ENCODE assay signal across 26 mouse cellular contexts in the genomic region with DNA sequence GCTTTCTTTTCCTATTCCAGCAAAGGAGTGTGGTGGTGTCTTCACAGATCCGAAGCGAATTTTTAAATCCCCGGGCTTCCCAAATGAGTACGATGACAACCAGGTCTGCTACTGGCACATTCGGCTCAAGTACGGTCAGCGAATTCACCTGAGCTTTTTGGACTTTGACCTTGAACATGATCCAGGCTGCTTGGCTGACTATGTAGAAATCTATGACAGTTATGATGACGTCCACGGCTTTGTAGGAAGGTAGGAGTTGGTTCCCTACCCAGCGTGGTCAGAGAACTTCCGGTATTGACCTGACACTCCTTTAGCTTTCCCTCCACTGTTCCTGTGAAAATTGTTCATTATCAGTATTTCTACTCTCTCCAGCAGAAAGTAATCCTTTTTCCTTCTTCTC. TPM values are rescaled to one million over a fixed set of nuclear protein-coding genes. Genes with fewer than 3 reads are reported as not detected.
DNase-seq lines count a peak whose midpoint lies in the region; ATAC-seq and TF ChIP-seq lines count a peak whose summit lies in the region.
"Had no signal": no experiment of that assay in that cellular context is flagged by ENCODE, and none has a peak within 500 bp of the region (broad histone marks: within the 10 kb centered on the region; RNA-seq: fewer than 3 reads in every experiment).

No protein-coding gene starts in this region.

- ATAC-seq in kidney, embryonic 16.5 days (ENCODE audit: low FRiP score, low TSS enrichment), result no peak
- ATAC-seq in liver, embryonic 12.5 days, result no peak
- no peak for ATAC-seq in midbrain, embryonic 11.5 days (ENCODE audit: low FRiP score)
- ATAC-seq in midbrain, embryonic 14.5 days (ENCODE audit: low FRiP score, low TSS enrichment), result no peak
- ATAC-seq: forebrain, embryonic 14.5 days had no signal

- H3K27me3 ChIP-seq in kidney, adult 2 months (replicated peaks; ENCODE audit: control insufficient read depth, insufficient read depth, low read length), result no peaks in the 10 kb centered on the region
- H3K27me3 ChIP-seq in kidney, embryonic 16.5 days (ENCODE audit: insufficient read depth, low read length), result no peaks in the 10 kb centered on the region
- H3K27me3 ChIP-seq in liver, adult 2 months (ENCODE audit: control insufficient read depth, insufficient read depth, low read length), result no peaks in the 10 kb centered on the region
- no peaks in the 10 kb centered on the region for H3K27me3 ChIP-seq in liver, embryonic 12.5 days (replicated peaks)
- no peaks in the 10 kb centered on the region for H3K27me3 ChIP-seq in midbrain, embryonic 11.5 days (ENCODE audit: control insufficient read depth, insufficient read depth, low read length)
- no peaks in the 10 kb centered on the region for H3K27me3 ChIP-seq in midbrain, embryonic 14.5 days (ENCODE audit: control insufficient read depth, insufficient read depth, low read length)
- H3K27me3 ChIP-seq: embryonic facial prominence, embryonic 13.5 days; embryonic facial prominence, embryonic 15.5 days; forebrain, embryonic 12.5 days had no signal

- 74% methylated on average over 11 of the region's 11 CpGs for whole genome bisulfite sequencing in kidney, adult 2 months
- WGBS in kidney, embryonic 16.5 days, result 91% methylated on average over 11 of the region's 11 CpGs
- WGBS in liver, adult 2 months, result 32% methylated on average over 11 of the region's 11 CpGs
- WGBS in liver, embryonic 12.5 days (ENCODE audit: insufficient replicate concordance), result 77% methylated on average over 11 of the region's 11 CpGs
- 95% methylated on average over 11 of the region's 11 CpGs for WGBS in midbrain, embryonic 11.5 days
- WGBS in midbrain, embryonic 14.5 days, result 95% methylated on average over 11 of the region's 11 CpGs

- no peaks in the 10 kb centered on the region for H3K79me2 ChIP-seq in liver, adult 2 months (ENCODE audit: control insufficient read depth, insufficient read depth, low read length)

- TF ChIP-seq POLR2A in kidney, adult 2 months (IDR thresholded peaks at IDR 0.05; ENCODE audit: low read depth, low read length), result no peak
- no peak for TF ChIP-seq POLR2A in liver, adult 2 months (IDR thresholded peaks at IDR 0.05; ENCODE audit: extremely low read depth, insufficient read depth, low read length)

- H3K9me3 ChIP-seq in kidney, embryonic 16.5 days (ENCODE audit: low read length), result no peaks in the 10 kb centered on the region
- no peaks in the 10 kb centered on the region for H3K9me3 ChIP-seq in liver, embryonic 12.5 days (replicated peaks)
- no peaks in the 10 kb centered on the region for H3K9me3 ChIP-seq in midbrain, embryonic 11.5 days (ENCODE audit: control insufficient read depth, low read length)
- H3K9me3 ChIP-seq in midbrain, embryonic 14.5 days (ENCODE audit: control insufficient read depth, low read length), result no peaks in the 10 kb centered on the region
- H3K9me3 ChIP-seq: embryonic facial prominence, embryonic 13.5 days; embryonic facial prominence, embryonic 15.5 days; forebrain, embryonic 10.5 days; forebrain, embryonic 12.5 days had no signal

- no peaks in the 10 kb centered on the region for H3K36me3 ChIP-seq in kidney, adult 2 months (ENCODE audit: control insufficient read depth, insufficient read depth, low read length)
- no peaks in the 10 kb centered on the region for H3K36me3 ChIP-seq in kidney, embryonic 16.5 days (ENCODE audit: insufficient read depth, low read length)
- H3K36me3 ChIP-seq in liver, adult 2 months (ENCODE audit: control insufficient read depth, insufficient read depth, low read length), result no peaks in the 10 kb centered on the region
- H3K36me3 ChIP-seq in liver, embryonic 12.5 days, result no peaks in the 10 kb centered on the region
- H3K36me3 ChIP-seq in midbrain, embryonic 11.5 days (ENCODE audit: control insufficient read depth, insufficient read depth, low read length), result peaks cover 3% of the 10 kb centered on the region; the same call in 1 of the 2 replicates
- no peaks in the 10 kb centered on the region for H3K36me3 ChIP-seq in midbrain, embryonic 14.5 days (ENCODE audit: control insufficient read depth, insufficient read depth, low read length)

- no peak for TF ChIP-seq CTCF in kidney, adult 2 months (conservative IDR thresholded peaks at IDR 0.05; ENCODE audit: insufficient read depth, insufficient read length, low read depth, low read length)
- TF ChIP-seq CTCF in liver, adult 2 months (IDR thresholded peaks at IDR 0.05; ENCODE audit: low read depth, low read length), result no peak

- no peak overlapping the region for H3K4me2 ChIP-seq in kidney, embryonic 16.5 days (replicated peaks; ENCODE audit: low read depth, low read length)
- H3K4me2 ChIP-seq in liver, embryonic 12.5 days, result no peak overlapping the region
- H3K4me2 ChIP-seq in midbrain, embryonic 11.5 days, result no peak overlapping the region
- H3K4me2 ChIP-seq in midbrain, embryonic 14.5 days (ENCODE audit: low read length), result no peak overlapping the region
- H3K4me2 ChIP-seq: embryonic facial prominence, embryonic 13.5 days; embryonic facial prominence, embryonic 15.5 days; forebrain, embryonic 12.5 days had no signal

- H3K27ac ChIP-seq in kidney, adult 2 months (ENCODE audit: insufficient read depth, low read depth, low read length), result no peak overlapping the region
- no peak overlapping the region for H3K27ac ChIP-seq in kidney, embryonic 16.5 days (ENCODE audit: low read length)
- no peak overlapping the region for H3K27ac ChIP-seq in liver, adult 2 months (replicated peaks; ENCODE audit: insufficient read depth, low read depth, low read length)
- no peak overlapping the region for H3K27ac ChIP-seq in liver, embryonic 12.5 days
- no peak overlapping the region for H3K27ac ChIP-seq in midbrain, embryonic 11.5 days (ENCODE audit: low read depth, low read length)
- H3K27ac ChIP-seq in midbrain, embryonic 14.5 days (replicated peaks; ENCODE audit: low read depth, low read length), result no peak overlapping the region
- H3K27ac ChIP-seq: embryonic facial prominence, embryonic 13.5 days; embryonic facial prominence, embryonic 15.5 days; forebrain, embryonic 10.5 days; forebrain, embryonic 12.5 days had no signal

- H3K9ac ChIP-seq in kidney, embryonic 16.5 days (replicated peaks; ENCODE audit: low read length), result no peak overlapping the region
- no peak overlapping the region for H3K9ac ChIP-seq in liver, adult 2 months (ENCODE audit: low read depth, low read length)
- no peak overlapping the region for H3K9ac ChIP-seq in liver, embryonic 12.5 days
- H3K9ac ChIP-seq in midbrain, embryonic 11.5 days (ENCODE audit: low read length), result no peak overlapping the region
- H3K9ac ChIP-seq in midbrain, embryonic 14.5 days (replicated peaks; ENCODE audit: low read length), result no peak overlapping the region
- H3K9ac ChIP-seq: embryonic facial prominence, embryonic 13.5 days; embryonic facial prominence, embryonic 15.5 days; forebrain, embryonic 12.5 days had no signal

- H3K4me1 ChIP-seq in kidney, adult 2 months (ENCODE audit: control insufficient read depth, insufficient read depth, low read length), result no peaks in the 10 kb centered on the region
- no peaks in the 10 kb centered on the region for H3K4me1 ChIP-seq in kidney, embryonic 16.5 days (ENCODE audit: insufficient read depth, low read length)
- no peaks in the 10 kb centered on the region for H3K4me1 ChIP-seq in liver, adult 2 months (ENCODE audit: control insufficient read depth, insufficient read depth, low read length)
- no peaks in the 10 kb centered on the region for H3K4me1 ChIP-seq in liver, embryonic 12.5 days
- peaks cover 3% of the 10 kb centered on the region for H3K4me1 ChIP-seq in midbrain, embryonic 11.5 days (ENCODE audit: control insufficient read depth, insufficient read depth, low read length)
- no peaks in the 10 kb centered on the region for H3K4me1 ChIP-seq in midbrain, embryonic 14.5 days (ENCODE audit: control insufficient read depth, insufficient read depth, low read length)
- H3K4me1 ChIP-seq: embryonic facial prominence, embryonic 13.5 days; embryonic facial prominence, embryonic 15.5 days; forebrain, embryonic 12.5 days had no signal

- no peak overlapping the region for H3K4me3 ChIP-seq in kidney, adult 2 months (ENCODE audit: insufficient read depth, low read depth, low read length)
- H3K4me3 ChIP-seq in kidney, embryonic 16.5 days (ENCODE audit: low read length), result no peak overlapping the region
- H3K4me3 ChIP-seq in liver, adult 2 months (ENCODE audit: insufficient read depth, low read depth, low read length), result no peak overlapping the region
- no peak overlapping the region for H3K4me3 ChIP-seq in liver, embryonic 12.5 days
- no peak overlapping the region for H3K4me3 ChIP-seq in midbrain, embryonic 11.5 days (ENCODE audit: low read depth, low read length)
- H3K4me3 ChIP-seq in midbrain, embryonic 14.5 days (replicated peaks; ENCODE audit: low read depth, low read length), result no peak overlapping the region
- H3K4me3 ChIP-seq: embryonic facial prominence, embryonic 13.5 days; embryonic facial prominence, embryonic 15.5 days; erythroblast, embryonic 14.5 days; forebrain, embryonic 10.5 days; forebrain, embryonic 12.5 days had no signal

- DNase-seq in kidney, adult 2 months, result peak; percentile 65
- DNase-seq in kidney, adult 9 months, result peak; percentile 54
- no peak for DNase-seq in kidney, adult 18-20 months
- DNase-seq in liver, adult 2 months (ENCODE audit: extremely low read depth, low read depth, low spot score), result peak; percentile 85
- DNase-seq in midbrain, embryonic 11.5 days (ENCODE audit: low spot score, missing footprints), result peak; percentile 4
- no peak for DNase-seq in midbrain, embryonic 14.5 days
- DNase-seq: adrenal gland, adult 2 months; adrenal gland, postnatal 10 days; adrenal gland, postnatal 25 days; cerebellum, adult 11 months; cerebellum, adult 18-20 months; cerebellum, adult 8-10 months; cerebellum, adult 9-11 months; cerebellum, postnatal 14 days; cerebellum, postnatal 36 days; embryo, embryonic 11 days had no signal

RNA-seq across cellular contexts. Expression of a gene that starts 13.0 kb away (rescaled TPM):
- polyA plus RNA-seq in kidney, adult 2 months (2012; rRNA removed), result 0.07 and 0.28 TPM in 2 replicates
- polyA plus RNA-seq in kidney, embryonic 16.5 days (2015; fragmentation: Nextera tagmentation; extraction: Ambion mirVana), result 6.8 and 7.8 TPM in 2 replicates
- 0.09 and 0.13 TPM in 2 replicates for total RNA-seq in liver, adult 2 months (2014; rRNA removed)
- not detected in 2 replicates for polyA plus RNA-seq in liver, adult 2 months (2012; rRNA removed)
- polyA plus RNA-seq in liver, embryonic 12.5 days (2016; fragmentation: Nextera tagmentation; extraction: Ambion mirVana), result 0.45 and 0.68 TPM in 2 replicates
- polyA plus RNA-seq in midbrain, embryonic 11.5 days (2014; fragmentation: Nextera tagmentation; extraction: Ambion mirVana), result 17.0 and 22.8 TPM in 2 replicates
- 2.7 and 3.9 TPM in 2 replicates for polyA plus RNA-seq in midbrain, embryonic 14.5 days (2014; fragmentation: Nextera tagmentation; extraction: Ambion mirVana)
- total RNA-seq: adrenal gland, postnatal 25 days; common myeloid progenitor, adult 5-6 weeks; MEL had no signal
- polyA plus RNA-seq: adrenal gland, adult 2 months; erythroblast, embryonic 14.5 days had no signal

RNA-seq across cellular contexts. Expression of a gene that starts 21.8 kb away (rescaled TPM):
- polyA plus RNA-seq in kidney, adult 2 months (2012; rRNA removed), result 0.98 and 1.6 TPM in 2 replicates
- polyA plus RNA-seq in kidney, embryonic 16.5 days (2015; fragmentation: Nextera tagmentation; extraction: Ambion mirVana), result 23.1 and 23.2 TPM in 2 replicates
- total RNA-seq in liver, adult 2 months (2014; rRNA removed), result 12.8 and 13.3 TPM in 2 replicates
- 0.54 and 1.1 TPM in 2 replicates for polyA plus RNA-seq in liver, adult 2 months (2012; rRNA removed)
- polyA plus RNA-seq in liver, embryonic 12.5 days (2016; fragmentation: Nextera tagmentation; extraction: Ambion mirVana), result 33.8 and 35.9 TPM in 2 replicates
- polyA plus RNA-seq in midbrain, embryonic 11.5 days (2014; fragmentation: Nextera tagmentation; extraction: Ambion mirVana), result 51.2 and 51.4 TPM in 2 replicates
- polyA plus RNA-seq in midbrain, embryonic 14.5 days (2014; fragmentation: Nextera tagmentation; extraction: Ambion mirVana), result 28.5 and 34.2 TPM in 2 replicates

Comparison
In these comparisons a context has a peak if more than half of its experiments do, and no peak if none do; other contexts are left out.
1. DNase-seq: peak in kidney, adult 2 months (single experiment), kidney, adult 9 months (single experiment), liver, adult 2 months (single experiment) and midbrain, embryonic 11.5 days (single experiment); none in kidney, adult 18-20 months (single experiment) and midbrain, embryonic 14.5 days (single experiment).